Mouse (Mus musculus): ENCODE measurements around the gene Drd1. TPM values are rescaled to one million over a fixed set of nuclear protein-coding genes. Genes with fewer than 3 reads are reported as not detected.

The Drd1 gene
- total RNA-seq, 2 experiments from 2014 or later: not detected

Other genes starting within 250 kb of the Drd1 start
- 41.1 and 41.5 TPM in 2 replicates for gene Sfxn1, start 16.2 kb upstream of the Drd1 start, total RNA-seq (2015)
- 25.2 and 30.4 TPM in 2 replicates for gene Sfxn1, start 16.2 kb upstream of the Drd1 start, total RNA-seq (2017)
- 11.7 and 12.7 TPM in 2 replicates for gene Hrh2, start 136.4 kb upstream of the Drd1 start, total RNA-seq (2015)
- 4.9 and 6.0 TPM in 2 replicates for gene Hrh2, start 136.4 kb upstream of the Drd1 start, total RNA-seq (2017)